Mouse (Mus musculus) heart, embryonic 13.5 days (tissue): ENCODE measurements around the gene Arhgap42. TPM values are rescaled to one million over a fixed set of nuclear protein-coding genes. Genes with fewer than 3 reads are reported as not detected.

Source experiments
- ATAC-seq: fragments of 200-750 bp; cut with Nextera tagmentation; 2 replicates; pipeline ENCODE4 v1.8.0; 2017; ENCODE audit warnings: moderate TSS enrichment; ENCODE audit not compliant: insufficient number of reproducible peaks, low FRiP score, low TSS enrichment; ENCODE audit errors: extremely low read depth
- H3K27ac ChIP-seq: fragments of 300-500 bp; sonication (generic); replicated peaks from 2 replicates; pipeline ENCODE4 v1.5.1; 2015; ENCODE audit warnings: moderate library complexity, mild to moderate bottlenecking, inconsistent platforms
- H3K27me3 ChIP-seq: fragments of 300-500 bp; sonication (generic); replicated peaks from 2 replicates; pipeline ENCODE4 v1.6.1; 2015; ENCODE audit warnings: mild to moderate bottlenecking, inconsistent platforms
- H3K36me3 ChIP-seq: fragments of 300-500 bp; sonication (generic); 2 replicates; pipeline ENCODE4 v1.6.1; 2015; ENCODE audit warnings: mild to moderate bottlenecking, inconsistent platforms
- H3K4me1 ChIP-seq: fragments of 300-500 bp; sonication (generic); 2 replicates; pipeline ENCODE4 v1.6.1; 2015; ENCODE audit warnings: inconsistent platforms
- H3K4me2 ChIP-seq: fragments of 300-500 bp; sonication (generic); 2 replicates; pipeline ENCODE4 v1.6.1; 2015; ENCODE audit warnings: inconsistent platforms, mild to moderate bottlenecking, moderate library complexity
- H3K4me3 ChIP-seq: fragments of 300-500 bp; sonication (generic); 2 replicates; pipeline ENCODE4 v1.5.1; 2015; ENCODE audit warnings: moderate library complexity, mild to moderate bottlenecking, inconsistent platforms
- H3K9ac ChIP-seq: fragments of 300-500 bp; sonication (generic); 2 replicates; pipeline ENCODE4 v1.6.1; 2015; ENCODE audit warnings: inconsistent platforms, mild to moderate bottlenecking, moderate library complexity
- H3K9me3 ChIP-seq: fragments of 300-500 bp; sonication (generic); 2 replicates; pipeline ENCODE4 v1.6.1; 2016; ENCODE audit warnings: inconsistent platforms
- WGBS: fragments of 180-500 bp; shearing (Covaris S2); methylation state at CpG from one replicate; pipeline ENCODE4 v1.1.7; 2015; ENCODE audit warnings: mixed read lengths; 5-methylcytosine and 5-hydroxymethylcytosine counted together
- polyA plus RNA-seq: library from polyadenylated mRNA; unstranded; fragments of >200 nt; fragmentation: Nextera tagmentation; extraction: Ambion mirVana; gene quantifications from 2 replicates; pipeline ENCODE4 v1.2.1, GENCODE M21; 2015

The Arhgap42 gene
- polyA plus RNA-seq: 12.0 and 12.4 TPM in 2 replicates

DNA sequence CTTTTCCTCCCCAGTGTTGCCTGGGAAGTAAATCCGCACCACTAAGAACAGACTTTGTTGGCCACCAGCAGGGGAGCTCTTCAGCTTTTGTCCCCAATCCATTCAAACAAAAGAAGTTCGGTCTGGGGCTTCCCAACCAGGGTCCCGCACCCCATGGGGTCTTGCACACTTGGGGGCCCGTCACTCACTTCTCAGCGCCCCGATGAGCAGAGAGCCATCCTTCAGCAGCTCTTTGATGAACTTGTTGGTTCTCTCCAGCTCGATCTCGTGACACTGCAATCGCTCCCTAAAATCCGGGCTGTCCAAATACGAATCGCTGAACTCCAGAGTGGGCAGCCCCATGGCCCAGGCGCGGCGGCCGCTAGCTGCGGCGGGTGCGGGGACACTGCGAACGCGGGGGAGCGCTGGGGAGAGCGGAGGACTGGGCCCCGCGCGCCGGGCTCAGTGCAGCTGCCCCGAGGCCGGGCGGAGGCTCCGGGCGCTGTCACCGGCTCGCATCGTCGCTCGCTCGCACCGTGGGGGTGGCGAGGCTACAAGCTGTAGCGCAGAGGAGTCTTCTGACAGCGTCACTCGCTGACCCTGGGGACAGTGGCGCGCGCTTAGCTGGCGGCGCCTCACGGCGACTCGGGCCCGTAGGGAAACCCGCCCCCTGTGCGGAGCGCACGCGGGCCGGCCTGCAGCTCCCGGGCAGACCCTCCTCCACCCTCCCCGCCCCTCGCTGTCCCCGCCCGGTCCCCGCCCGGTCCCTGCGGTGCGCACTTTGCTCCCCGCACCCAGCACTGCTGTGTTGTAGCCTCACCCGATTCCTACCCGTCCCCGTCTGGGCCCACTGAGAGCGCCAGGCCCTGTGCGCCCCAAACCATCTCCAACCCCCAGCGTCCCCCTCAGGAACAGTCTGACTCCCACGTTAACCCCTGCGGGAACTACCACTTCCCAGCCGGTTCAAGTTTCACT, at the start of gene Arhgap42:
Arhgap42 (minus strand) TSS at position 664 of the 954 bp plus-strand sequence.
- Histone ChIP-seq H3K9me3 (no peaks in the 10 kb centered on the region), H3K27ac (peak within 1 kb of the TSS; percentile 87), H3K4me3 (peak within 1 kb of the TSS; percentile 88), H3K9ac (peak within 1 kb of the TSS; percentile 93), H3K4me1 (peaks cover 14% of the 10 kb centered on the region), H3K4me2 (peak within 1 kb of the TSS; percentile 80), H3K36me3 (no peaks in the 10 kb centered on the region), H3K27me3 (0 out of 2 replicates have a peak, but pooled peaks cover 7% of the 10 kb centered on the region)
- under 1% methylated on average over 77 of the region's 78 CpGs for WGBS
- peak; percentile 83 for ATAC-seq

DNA sequence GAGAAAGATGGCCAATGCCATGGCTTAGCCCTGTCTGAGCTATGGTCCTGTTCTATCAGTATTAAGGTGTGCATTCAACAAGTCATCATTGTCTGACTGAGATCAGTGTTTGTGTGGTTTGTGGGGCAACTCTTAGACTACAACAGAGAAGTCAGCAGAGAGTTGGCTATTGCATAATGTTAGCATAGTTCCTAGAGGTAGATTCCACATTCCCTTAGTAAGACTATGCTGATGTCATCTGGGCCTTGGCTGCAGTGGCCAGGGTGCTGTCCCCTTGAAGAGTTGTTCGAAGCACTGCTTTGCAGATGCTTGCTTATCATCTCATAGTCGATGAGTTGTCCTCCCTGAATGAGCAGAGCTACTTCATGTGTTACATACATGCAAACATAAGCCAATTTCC, 49.2 kb upstream of the Arhgap42 start:
- Histone ChIP-seq H3K9ac (no peak overlapping the region), H3K4me1 (no peaks in the 10 kb centered on the region), H3K4me3 (no peak overlapping the region), H3K4me2 (no peak overlapping the region), H3K9me3 (no peaks in the 10 kb centered on the region), H3K36me3 (no peaks in the 10 kb centered on the region), H3K27ac (no peak overlapping the region), H3K27me3 (no peaks in the 10 kb centered on the region)
- ATAC-seq: no peak
- 78% methylated on average over 2 of the region's 2 CpGs for WGBS

DNA sequence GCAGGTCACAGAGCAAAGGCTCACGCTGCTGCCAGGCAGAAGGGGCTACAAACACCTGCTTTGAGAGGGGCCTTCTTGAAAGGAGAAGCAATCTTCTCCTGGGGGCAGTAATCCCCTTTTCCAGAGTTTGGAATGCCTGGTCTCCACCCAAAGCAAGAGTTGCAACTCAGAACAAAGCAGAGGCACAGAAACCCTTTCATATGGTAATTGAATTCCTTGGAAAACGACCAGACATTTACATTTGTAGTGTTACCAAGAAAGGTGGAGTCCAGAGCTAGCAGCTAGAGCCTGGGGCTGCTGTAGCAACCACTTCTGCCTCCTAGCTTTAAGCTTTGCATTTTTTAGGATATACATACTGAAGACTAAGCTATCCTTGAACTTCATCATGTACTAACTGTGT, 30.4 kb upstream of the Arhgap42 start:
- no peak for ATAC-seq
- H3K27me3 ChIP-seq: no peaks in the 10 kb centered on the region
- no peaks in the 10 kb centered on the region for H3K9me3 ChIP-seq
- no peak overlapping the region for H3K4me2 ChIP-seq
- no peaks in the 10 kb centered on the region for H3K36me3 ChIP-seq
- H3K9ac ChIP-seq: no peak overlapping the region
- 22% methylated on average over 2 of the region's 2 CpGs for WGBS
- no peak overlapping the region for H3K27ac ChIP-seq
- no peak overlapping the region for H3K4me3 ChIP-seq
- no peaks in the 10 kb centered on the region for H3K4me1 ChIP-seq

DNA sequence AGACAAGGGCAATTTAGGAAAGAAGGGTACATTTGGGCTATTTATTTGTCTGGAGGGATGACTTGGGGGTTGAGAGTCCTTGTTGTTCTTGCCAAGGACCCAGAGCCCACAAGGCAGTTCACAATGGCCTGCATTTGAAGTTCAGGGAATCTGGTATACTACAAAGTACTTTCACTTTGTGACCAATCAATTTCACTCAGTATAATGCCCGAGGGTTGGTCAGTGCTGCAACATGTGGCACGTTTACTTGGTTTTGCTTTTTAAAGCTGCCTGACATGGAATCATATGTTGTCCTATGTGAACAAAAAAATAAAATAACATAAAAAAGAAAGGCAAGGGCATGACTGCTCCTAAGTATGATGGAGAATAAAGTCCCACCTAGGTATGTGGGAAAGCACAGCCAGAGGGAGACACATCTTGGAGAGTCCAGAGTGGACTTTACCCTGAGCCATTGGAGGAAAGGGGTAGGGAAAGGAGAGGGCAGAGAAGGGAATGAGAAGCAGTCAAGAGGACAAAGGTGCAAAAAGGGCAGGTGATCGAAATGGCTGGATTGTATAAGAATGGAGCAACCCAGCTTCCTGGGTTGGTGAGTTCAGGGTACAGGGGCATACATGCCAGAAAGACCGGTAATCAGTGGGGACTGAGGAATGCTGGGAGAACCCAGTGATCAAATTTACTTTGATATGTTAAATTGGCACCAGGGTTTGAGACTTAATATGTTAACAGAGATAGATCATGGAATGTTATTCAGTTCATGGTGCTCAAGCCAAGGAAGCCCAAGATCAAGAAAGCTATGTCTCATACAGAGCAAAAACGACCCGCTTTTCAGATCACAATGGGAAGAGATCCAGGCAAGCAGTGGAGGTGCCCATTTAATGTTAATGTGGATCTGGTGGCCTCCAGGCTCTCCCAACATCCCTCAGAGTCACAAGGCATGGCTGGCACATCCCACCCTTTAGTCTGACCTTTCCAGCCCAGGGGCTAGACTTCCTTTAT, 29.0 kb upstream of the Arhgap42 start:
- no peak overlapping the region for H3K4me3 ChIP-seq
- 73% methylated on average over 6 of the region's 6 CpGs for WGBS
- no peak overlapping the region for H3K4me2 ChIP-seq
- ATAC-seq: no peak
- no peaks in the 10 kb centered on the region for H3K36me3 ChIP-seq
- no peak overlapping the region for H3K9ac ChIP-seq
- H3K27me3 ChIP-seq: no peaks in the 10 kb centered on the region
- H3K27ac ChIP-seq: no peak overlapping the region
- no peaks in the 10 kb centered on the region for H3K9me3 ChIP-seq
- H3K4me1 ChIP-seq: no peaks in the 10 kb centered on the region

DNA sequence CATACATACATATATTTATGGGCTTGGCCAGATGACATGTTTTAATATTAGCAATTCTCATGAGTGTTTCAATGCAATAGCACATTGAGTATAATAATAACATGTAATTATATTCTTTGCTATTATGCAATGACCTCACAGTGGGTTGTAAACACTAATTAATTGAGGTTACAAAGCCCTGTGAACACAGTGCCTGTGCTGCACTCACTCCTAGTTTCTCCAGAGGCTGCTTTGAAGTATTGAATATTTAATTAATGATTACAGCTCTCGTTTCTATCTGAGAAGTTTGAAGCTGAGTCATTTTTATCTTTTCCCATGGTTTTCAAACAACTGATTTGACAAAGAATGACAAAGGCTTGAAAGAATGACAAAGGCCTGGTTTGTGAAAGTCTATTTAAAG, 24.6 kb upstream of the Arhgap42 start:
- no peak for ATAC-seq
- no peak overlapping the region for H3K27ac ChIP-seq
- WGBS: 47% methylated on average over 1 of the region's 1 CpGs

DNA sequence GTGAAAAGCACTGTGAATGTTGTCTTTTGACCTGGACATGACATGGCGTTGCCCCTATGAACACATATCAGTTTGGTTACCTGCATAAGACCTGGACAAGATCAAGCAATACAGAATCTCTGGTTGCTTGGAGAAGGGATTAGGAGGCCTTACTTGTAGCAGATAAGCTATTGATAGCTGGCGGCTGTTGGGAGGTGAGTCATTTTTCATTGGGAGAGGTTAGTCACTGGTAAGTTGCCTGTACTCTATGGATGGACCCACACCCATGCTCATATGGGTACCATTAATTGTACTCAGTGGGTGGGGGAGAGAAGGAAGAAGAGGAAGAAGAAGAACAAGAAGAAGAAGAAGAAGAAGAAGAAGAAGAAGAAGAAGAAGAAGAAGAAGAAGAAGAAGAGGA, 23.6 kb upstream of the Arhgap42 start:
- ATAC-seq: no peak
- Histone ChIP-seq H3K4me2 (no peak overlapping the region), H3K4me1 (no peaks in the 10 kb centered on the region), H3K36me3 (no peaks in the 10 kb centered on the region), H3K9me3 (no peaks in the 10 kb centered on the region), H3K27me3 (no peaks in the 10 kb centered on the region), H3K9ac (no peak overlapping the region), H3K27ac (no peak overlapping the region), H3K4me3 (no peak overlapping the region)
- 39% methylated on average over 2 of the region's 2 CpGs for WGBS

More for the DNA sequence above, 24.6 kb upstream of the Arhgap42 start:
- Histone ChIP-seq H3K4me2 (no peak overlapping the region), H3K27me3 (no peaks in the 10 kb centered on the region), H3K9ac (no peak overlapping the region), H3K36me3 (no peaks in the 10 kb centered on the region), H3K9me3 (no peaks in the 10 kb centered on the region), H3K4me1 (no peaks in the 10 kb centered on the region), H3K4me3 (no peak overlapping the region)

DNA sequence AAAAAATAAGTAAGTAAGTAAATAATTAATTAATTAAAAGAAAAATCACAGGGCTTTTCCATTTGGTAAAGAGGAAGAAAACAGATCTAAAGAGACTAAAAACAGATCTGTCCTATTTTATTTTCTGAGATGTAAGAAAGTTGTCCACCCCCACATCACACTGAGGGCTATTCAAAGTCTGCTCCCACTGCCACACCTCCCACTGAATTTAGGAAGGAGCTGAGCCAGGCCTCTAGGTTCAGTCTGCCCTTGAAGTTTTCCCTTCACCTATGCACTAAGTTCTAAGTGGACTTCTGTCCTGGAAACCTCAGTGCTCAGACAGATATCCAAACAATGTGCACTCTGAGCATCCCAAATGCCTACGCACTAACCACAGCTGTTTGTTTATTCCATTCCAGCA, 15.9 kb upstream of the Arhgap42 start:
- no peak overlapping the region for H3K27ac ChIP-seq
- H3K4me3 ChIP-seq: no peak overlapping the region
- no peak overlapping the region for H3K9ac ChIP-seq
- H3K27me3 ChIP-seq: no peaks in the 10 kb centered on the region
- H3K9me3 ChIP-seq: no peaks in the 10 kb centered on the region
- 80% methylated on average over 1 of the region's 1 CpGs for WGBS
- no peak overlapping the region for H3K4me2 ChIP-seq
- H3K4me1 ChIP-seq: no peaks in the 10 kb centered on the region
- no peak for ATAC-seq
- H3K36me3 ChIP-seq: no peaks in the 10 kb centered on the region

DNA sequence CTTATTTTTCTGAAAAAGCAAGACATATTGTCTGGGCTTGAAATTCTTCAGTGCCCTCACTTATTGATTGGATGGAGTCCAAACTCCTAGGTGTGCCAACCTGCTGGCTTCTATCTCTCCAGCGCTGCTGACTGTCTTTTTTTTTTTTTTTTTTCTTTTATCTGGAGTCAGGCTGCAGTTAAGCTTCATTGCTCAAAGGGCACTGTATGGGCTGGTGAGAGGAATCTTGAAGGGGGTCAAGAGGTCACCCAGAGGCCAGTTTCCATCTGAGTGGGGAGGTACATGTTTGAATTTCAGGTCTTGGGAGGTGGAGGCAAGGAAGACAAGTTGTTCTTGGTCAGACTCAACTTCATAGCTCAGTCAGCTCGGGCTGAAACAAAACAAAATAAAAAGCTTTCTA, 9.6 kb upstream of the Arhgap42 start:
- WGBS: 36% methylated on average over 2 of the region's 2 CpGs
- Histone ChIP-seq H3K4me1 (peaks cover 11% of the 10 kb centered on the region), H3K36me3 (no peaks in the 10 kb centered on the region), H3K9ac (no peak overlapping the region), H3K9me3 (no peaks in the 10 kb centered on the region), H3K27me3 (no peaks in the 10 kb centered on the region; the same call in 1 of the 2 replicates), H3K4me3 (no peak overlapping the region), H3K4me2 (no peak overlapping the region), H3K27ac (no peak overlapping the region)
- no peak for ATAC-seq

DNA sequence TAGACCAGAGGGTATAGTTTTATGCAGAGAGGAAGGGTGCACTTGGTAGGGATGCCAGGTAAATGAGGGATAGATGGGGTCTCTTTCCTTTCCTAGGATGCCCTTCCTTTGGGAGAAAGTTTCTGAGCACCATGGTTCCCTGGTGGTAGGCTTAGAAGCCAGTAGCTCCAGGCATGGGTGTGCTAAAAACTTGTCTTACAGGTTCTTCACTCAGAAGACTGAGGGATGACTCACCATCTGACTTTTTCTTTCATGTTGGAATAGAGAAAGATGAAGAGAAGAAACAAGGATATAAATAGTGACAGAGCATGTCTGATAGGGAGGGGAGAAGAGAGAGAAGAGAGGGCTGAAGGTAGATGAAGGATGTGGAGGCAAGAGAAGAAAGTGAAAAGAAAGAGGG, 7.1 kb upstream of the Arhgap42 start:
- Histone ChIP-seq H3K4me1 (peaks cover 11% of the 10 kb centered on the region), H3K27ac (no peak overlapping the region), H3K27me3 (peaks cover under 1% of the 10 kb centered on the region; the same call in 1 of the 2 replicates), H3K36me3 (no peaks in the 10 kb centered on the region), H3K9ac (no peak overlapping the region), H3K9me3 (no peaks in the 10 kb centered on the region), H3K4me2 (no peak overlapping the region), H3K4me3 (no peak overlapping the region)
- no peak for ATAC-seq

DNA sequence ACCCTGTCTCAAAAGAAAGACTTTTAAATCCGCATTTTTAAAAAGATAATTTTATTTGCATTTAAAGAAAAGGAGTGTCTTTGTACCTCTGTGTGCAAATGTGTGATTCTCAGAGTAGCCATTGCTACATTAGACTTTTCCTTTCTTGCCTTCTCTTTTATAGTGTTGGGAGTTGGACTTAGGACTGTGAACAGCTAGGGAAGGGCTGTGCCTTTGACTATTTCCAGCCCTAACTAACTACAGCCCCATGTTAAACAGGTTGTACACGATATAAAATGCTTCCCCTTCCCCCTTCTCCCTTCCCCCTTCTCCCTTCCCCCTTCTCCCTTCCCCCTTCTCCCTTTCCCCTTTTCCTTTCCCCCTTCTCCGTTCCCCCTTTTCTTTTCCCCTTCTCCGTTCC, 4.9 kb upstream of the Arhgap42 start:
- H3K4me2 ChIP-seq: no peak overlapping the region
- H3K36me3 ChIP-seq: no peaks in the 10 kb centered on the region
- no peak overlapping the region for H3K27ac ChIP-seq
- H3K9ac ChIP-seq: no peak overlapping the region
- no peak overlapping the region for H3K4me3 ChIP-seq
- ATAC-seq: no peak
- 50% methylated on average over 3 of the region's 4 CpGs for WGBS
- H3K27me3 ChIP-seq: peaks cover 7% of the 10 kb centered on the region; the same call in 1 of the 2 replicates
- peaks cover 10% of the 10 kb centered on the region for H3K4me1 ChIP-seq
- H3K9me3 ChIP-seq: no peaks in the 10 kb centered on the region

DNA sequence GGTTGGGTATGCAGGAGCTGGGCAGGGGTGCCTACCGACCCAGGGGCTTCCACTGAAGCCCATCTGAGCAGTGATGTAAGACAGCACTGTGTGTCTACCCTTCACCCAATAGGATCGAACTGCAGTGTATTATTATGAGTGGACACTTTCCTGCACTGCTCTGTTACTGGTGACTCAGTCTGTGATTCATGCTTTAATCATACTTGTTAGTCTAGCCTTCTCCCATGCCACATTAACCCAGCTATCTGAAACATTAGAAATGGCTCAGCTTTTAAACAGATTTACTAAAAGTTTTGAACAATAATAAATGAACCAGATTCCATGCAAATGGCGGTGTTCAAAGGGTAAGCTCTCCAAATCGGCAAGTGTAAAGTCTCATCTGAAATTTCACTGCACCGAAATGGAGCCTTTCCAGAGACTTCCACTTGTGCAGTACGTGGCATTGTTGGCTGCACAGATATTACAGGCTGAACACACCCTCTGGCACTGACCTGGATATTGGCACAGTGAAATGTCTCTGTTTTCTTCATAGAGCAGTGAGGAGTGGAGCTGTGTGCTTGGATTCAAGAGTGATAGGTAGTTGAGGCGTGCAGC, 2.4 kb upstream of the Arhgap42 start:
- Histone ChIP-seq H3K36me3 (no peaks in the 10 kb centered on the region), H3K27ac (no peak overlapping the region), H3K9ac (no peak overlapping the region), H3K4me1 (peaks cover 14% of the 10 kb centered on the region), H3K9me3 (no peaks in the 10 kb centered on the region), H3K4me2 (no peak overlapping the region), H3K27me3 (peaks cover 7% of the 10 kb centered on the region; the same call in 1 of the 2 replicates), H3K4me3 (no peak overlapping the region)
- no peak for ATAC-seq
- whole genome bisulfite sequencing: 81% methylated on average over 7 of the region's 7 CpGs
